19 mouse cellular contexts compared by ENCODE assay signal in genomic region chr17:74786198-74786734, GRCm38 (mm10).
"Had no signal": no experiment of that assay in that cellular context is flagged by ENCODE, and none has a peak within 500 bp of the region (broad histone marks: within the 10 kb centered on the region; RNA-seq: fewer than 3 reads in every experiment).

No protein-coding gene starts in this region.

- H3K27ac ChIP-seq: left cerebral cortex, adult 2 months; liver, embryonic 12.5 days; liver, embryonic 15.5 days; stomach, embryonic 15.5 days had no signal

- ATAC-seq: intestine, postnatal 0 days; liver, embryonic 12.5 days had no signal

- H3K9ac ChIP-seq: liver, embryonic 12.5 days; liver, embryonic 15.5 days; stomach, embryonic 15.5 days had no signal

- H3K4me2 ChIP-seq: liver, embryonic 12.5 days; liver, embryonic 15.5 days; midbrain, embryonic 11.5 days; stomach, embryonic 15.5 days had no signal

- H3K36me3 ChIP-seq: stomach, embryonic 15.5 days had no signal

- H3K27me3 ChIP-seq: liver, embryonic 12.5 days; liver, embryonic 15.5 days; stomach, embryonic 15.5 days had no signal

- DNase-seq: kidney, adult 9 months; kidney, postnatal 10 days; kidney, postnatal 36 days; layer of hippocampus, postnatal 36 days; liver; lung, adult 2 months; lung, postnatal 14 days; lung, postnatal 4 days; midbrain, embryonic 14.5 days; right cerebral cortex, adult 18-20 months; right cerebral cortex, postnatal 14 days; spleen, adult 18-20 months; thymus, postnatal 25 days had no signal

- H3K4me3 ChIP-seq: left cerebral cortex, adult 2 months; liver, embryonic 12.5 days; liver, embryonic 15.5 days; stomach, embryonic 15.5 days had no signal

- H3K9me3 ChIP-seq: liver, embryonic 12.5 days; liver, embryonic 15.5 days; stomach, embryonic 15.5 days had no signal

- H3K4me1 ChIP-seq: liver, embryonic 12.5 days; liver, embryonic 15.5 days; stomach, embryonic 15.5 days had no signal
